Mouse (Mus musculus) adrenal gland, postnatal 36 days (tissue): ENCODE data around the gene Akap8. TPM values are rescaled to one million over a fixed set of nuclear protein-coding genes. Genes with fewer than 3 reads are reported as not detected.

ENCODE experiments used
- DNase-seq, 2 experiments: peaks; one replicate each; pipeline ENCODE4 v3.0.0; 2021; ENCODE audit warnings: mixed read lengths in 1 of 2
- total RNA-seq, 2 experiments: library from RNA; stranded (reverse); gene quantifications; 2 replicates each; pipeline ENCODE4 v1.2.3; 2021

Akap8 gene
- total RNA-seq, 2 experiments from 2014 or later: 55.1 to 77.5 TPM

- peak; percentile 64 to 78 for DNase-seq
Measured at GRCm38 (mm10) chr17:32283771-32284221, 37.2 kb downstream of the Akap8 start.

GRCm38 (mm10) chr17:32283341-32283740, 37.7 kb downstream of the Akap8 start:
- peak; percentile 76 to 78 for DNase-seq

GRCm38 (mm10) chr17:32281611-32282310, 39.3 kb downstream of the Akap8 start:
- DNase-seq: no peak

GRCm38 (mm10) chr17:32281126-32281525, 39.9 kb downstream of the Akap8 start:
- DNase-seq: no peak

- DNase-seq: no peak
Measured at GRCm38 (mm10) chr17:32280575-32280974, 40.5 kb downstream of the Akap8 start.

GRCm38 (mm10) chr17:32277201-32277600, 43.8 kb downstream of the Akap8 start:
- no peak for DNase-seq

GRCm38 (mm10) chr17:32275568-32275967, 45.5 kb downstream of the Akap8 start:
- DNase-seq: no peak

GRCm38 (mm10) chr17:32269151-32269550, 51.9 kb downstream of the Akap8 start:
- no peak for DNase-seq

- peak; percentile 65 to 67 for DNase-seq
Measured at GRCm38 (mm10) chr17:32268540-32268960, 52.5 kb downstream of the Akap8 start.

GRCm38 (mm10) chr17:32268096-32268495, 52.9 kb downstream of the Akap8 start:
- no peak for DNase-seq

GRCm38 (mm10) chr17:32267617-32268016, 53.4 kb downstream of the Akap8 start:
- no peak for DNase-seq

GRCm38 (mm10) chr17:32263672-32264071, 57.4 kb downstream of the Akap8 start:
- no peak for DNase-seq

GRCm38 (mm10) chr17:32262831-32263559, 58.0 kb downstream of the Akap8 start:
- no peak for DNase-seq

- no peak for DNase-seq
Measured at GRCm38 (mm10) chr17:32258869-32259268, 62.2 kb downstream of the Akap8 start.

GRCm38 (mm10) chr17:32257944-32258343, 63.1 kb downstream of the Akap8 start:
- DNase-seq: no peak

GRCm38 (mm10) chr17:32257452-32257851, 63.6 kb downstream of the Akap8 start:
- no peak for DNase-seq

GRCm38 (mm10) chr17:32256896-32257295, 64.1 kb downstream of the Akap8 start:
- no peak for DNase-seq

Other genes with a start within 250 kb of the Akap8 start
- gene Notch3, start 154.4 kb downstream of the Akap8 start, total RNA-seq: 10 to 100 TPM in 1 of 2 experiments, 1 to 10 TPM in 1; 8.1 to 13.0 TPM
- under 1 TPM in 1 of 2 experiments, not detected in 1; 0.33 TPM for gene Ephx3, start 131.7 kb downstream of the Akap8 start, total RNA-seq
- 100 to 1,000 TPM in 1 of 2 experiments, 10 to 100 TPM in 1; 90.3 to 112 TPM for gene Brd4, start 36.5 kb downstream of the Akap8 start, total RNA-seq
- gene Akap8l, start 29.4 kb upstream of the Akap8 start, total RNA-seq: 100 to 1,000 TPM in 1 of 2 experiments, 10 to 100 TPM in 1; 81.2 to 102 TPM
- 10 to 100 TPM; 48.5 to 49.9 TPM for gene Wiz, start 68.2 kb upstream of the Akap8 start, total RNA-seq
- gene Rasal3, start 82.3 kb upstream of the Akap8 start, total RNA-seq: 1 to 10 TPM; 1.2 to 1.8 TPM
- gene Pglyrp2, start 102.9 kb upstream of the Akap8 start, total RNA-seq: under 1 TPM in 1 of 2 experiments, not detected in 1; 0.16 TPM
- gene Cyp4f39, start 131.5 kb upstream of the Akap8 start, total RNA-seq: not detected
- gene Cyp4f17, start 184.8 kb upstream of the Akap8 start, total RNA-seq: 1 to 10 TPM; 6.9 to 8.8 TPM
- 10 to 100 TPM; 10.1 to 12.4 TPM for gene Cyp4f16, start 215.3 kb upstream of the Akap8 start, total RNA-seq